Mouse (Mus musculus): Measurements from ENCODE around the gene C87436.

GRCm38 (mm10) chr6:86419239-86419638, 18.9 kb upstream of the C87436 start:
- TF ChIP-seq CTCF (IDR thresholded peaks at IDR 0.05; ENCODE audit: borderline replicate concordance, extremely low read depth, insufficient read depth, insufficient read length) (no peak), POLR2A (IDR thresholded peaks at IDR 0.05; ENCODE audit: borderline replicate concordance, extremely low read depth, insufficient read depth, insufficient read length, poor library complexity, severe bottlenecking) (no peak)

Measured in brain, embryonic 14.5 days (tissue).